Mouse (Mus musculus) stomach, embryonic 16.5 days (tissue): ENCODE data around the gene Ercc6l. TPM values are rescaled to one million over a fixed set of nuclear protein-coding genes. Genes with fewer than 3 reads are reported as not detected.

ENCODE experiments used
- polyA plus RNA-seq: library from polyadenylated mRNA; unstranded; fragments of >200 nt; fragmentation: Nextera tagmentation; extraction: Ambion mirVana; gene quantifications from 2 replicates; pipeline ENCODE4 v1.2.1, GENCODE M21; 2015

The Ercc6l gene
- polyA plus RNA-seq, 1 experiment from 2014 or later: 10.1 TPM

Other genes starting within 250 kb of the Ercc6l start
- 2.3 and 2.7 TPM in 2 replicates for gene Rtl5, start 85.8 kb downstream of the Ercc6l start, polyA plus RNA-seq
- 43.3 and 54.5 TPM in 2 replicates for gene Pin4, start 37.6 kb downstream of the Ercc6l start, polyA plus RNA-seq
- gene Rps4x, start 32.3 kb upstream of the Ercc6l start, polyA plus RNA-seq: 670 and 719 TPM in 2 replicates
- gene Cited1, start 95.1 kb upstream of the Ercc6l start, polyA plus RNA-seq: 5.6 and 8.9 TPM in 2 replicates